Mouse (Mus musculus) myocyte (in vitro differentiated cells): ENCODE measurements at regions not wholly inside any gene's neighbourhood (a gene's known extent, or its start where the extent isn't known, plus 50 kb on each side); places are given as distances from the start of the nearest gene placed in this dataset.

Experiments used
- H3K27me3 ChIP-seq: one replicate; pipeline ENCODE4 v1.6.1; 2011; ENCODE audit not compliant: control insufficient read depth, insufficient read depth, insufficient read length
- H3K36me3 ChIP-seq: one replicate; pipeline ENCODE4 v1.6.1; 2011; ENCODE audit not compliant: control insufficient read depth, insufficient read depth
- H3K4me2 ChIP-seq: one replicate; pipeline ENCODE4 v1.6.1; 2011; ENCODE audit warnings: low read depth, control low read depth
- H3K4me3 ChIP-seq: one replicate; pipeline ENCODE4 v1.5.1; 2011; ENCODE audit warnings: mild to moderate bottlenecking, control low read depth, moderate library complexity
- H3K79me2 ChIP-seq: one replicate; pipeline ENCODE4 v1.6.1; 2011; ENCODE audit not compliant: control insufficient read depth, insufficient read depth
- H3ac ChIP-seq: one replicate; pipeline ENCODE4 v1.6.1; 2011; ENCODE audit not compliant: control insufficient read depth, insufficient read length
- CEBPB ChIP-seq: IDR thresholded peaks from 2 replicates; pipeline ENCODE4 v1.6.1; 2011; ENCODE audit warnings: mild to moderate bottlenecking, moderate library complexity; ENCODE audit not compliant: poor library complexity, insufficient read depth, severe bottlenecking
- E2F4 ChIP-seq: IDR thresholded peaks from one replicate; pipeline ENCODE4 v1.6.1; 2011; ENCODE audit warnings: mild to moderate bottlenecking, control low read depth, moderate library complexity; ENCODE audit not compliant: insufficient read depth
- MAX ChIP-seq: IDR thresholded peaks from one replicate; pipeline ENCODE4 v1.6.1; 2011; ENCODE audit warnings: low read depth, mild to moderate bottlenecking, control low read depth
- MYOD1 ChIP-seq, 3 experiments: IDR thresholded peaks; one replicate each; pipeline ENCODE4 v1.6.1; 2011; ENCODE audit warnings: control low read depth in 2 of 3, low read depth in 2 of 3, mild to moderate bottlenecking in 2 of 3, moderate library complexity in 1 of 3; ENCODE audit not compliant: insufficient read length in 2 of 3, control insufficient read depth in 1 of 3
- MYOG ChIP-seq, 3 experiments: IDR thresholded peaks; one replicate each; pipeline ENCODE4 v1.6.1; 2011; ENCODE audit warnings: control low read depth in 2 of 3, low read depth in 2 of 3, mild to moderate bottlenecking in 2 of 3; ENCODE audit not compliant: insufficient read length in 2 of 3, control insufficient read depth in 1 of 3, insufficient read depth in 1 of 3
- POLR2A ChIP-seq: IDR thresholded peaks from one replicate; pipeline ENCODE4 v1.6.1; 2011; ENCODE audit warnings: low read depth, mild to moderate bottlenecking, control low read depth, moderate library complexity; ENCODE audit not compliant: insufficient read length
- POLR2AphosphoS2 ChIP-seq: IDR thresholded peaks from one replicate; pipeline ENCODE4 v1.6.1; 2011; ENCODE audit warnings: low read depth, control low read depth; ENCODE audit not compliant: insufficient read length
- REST ChIP-seq: IDR thresholded peaks from one replicate; pipeline ENCODE4 v1.6.1; 2011; ENCODE audit warnings: mild to moderate bottlenecking, control low read depth, moderate library complexity; ENCODE audit not compliant: insufficient read depth, insufficient read length
- SRF ChIP-seq: IDR thresholded peaks from one replicate; pipeline ENCODE4 v1.6.1; 2011; ENCODE audit warnings: low read depth; ENCODE audit not compliant: control insufficient read depth, insufficient read length
- TCF12 ChIP-seq: IDR thresholded peaks from one replicate; pipeline ENCODE4 v1.6.1; 2011; ENCODE audit warnings: mild to moderate bottlenecking, control low read depth; ENCODE audit not compliant: poor library complexity, insufficient read depth, severe bottlenecking
- TCF3 ChIP-seq: IDR thresholded peaks from one replicate; pipeline ENCODE4 v1.6.1; 2011; ENCODE audit warnings: low read depth, control low read depth; ENCODE audit not compliant: insufficient read length
- USF1 ChIP-seq: IDR thresholded peaks from one replicate; pipeline ENCODE4 v1.6.1; 2011; ENCODE audit warnings: low read depth, mild to moderate bottlenecking, control low read depth, moderate library complexity

DNA sequence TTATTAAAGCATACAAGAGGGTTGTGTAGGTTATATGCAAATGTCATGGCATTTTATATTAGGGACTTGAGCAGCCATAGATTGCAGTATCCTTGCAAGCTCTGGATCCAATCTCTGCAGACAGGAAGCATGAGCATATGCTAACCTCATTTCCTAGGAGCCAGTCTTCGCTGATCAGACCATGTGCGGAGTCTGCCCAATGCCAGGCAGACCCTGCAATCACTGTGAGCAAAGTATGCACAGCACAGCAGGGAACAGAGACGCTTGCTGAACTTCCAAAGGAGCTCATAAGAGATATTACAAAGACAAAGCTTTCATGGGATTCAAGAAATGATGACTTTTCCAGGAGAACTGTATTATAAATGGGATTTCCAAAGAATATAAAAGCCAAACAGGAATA lies 65.2 kb upstream of the Fbxl4 start:
- no peak overlapping the region for H3K4me2 ChIP-seq
- H3K79me2 ChIP-seq, result no peaks in the 10 kb centered on the region
- H3K36me3 ChIP-seq, result no peaks in the 10 kb centered on the region
- H3K27me3 ChIP-seq, result no peaks in the 10 kb centered on the region
- no peak for TF ChIP-seq E2F4
- no peak for TF ChIP-seq TCF12
- TF ChIP-seq POLR2AphosphoS2, result no peak
- TF ChIP-seq USF1, result no peak
- TF ChIP-seq MAX, result no peak
- no peak for TF ChIP-seq POLR2A
- no peak overlapping the region for H3K4me3 ChIP-seq
- H3ac ChIP-seq, result no peak overlapping the region

DNA sequence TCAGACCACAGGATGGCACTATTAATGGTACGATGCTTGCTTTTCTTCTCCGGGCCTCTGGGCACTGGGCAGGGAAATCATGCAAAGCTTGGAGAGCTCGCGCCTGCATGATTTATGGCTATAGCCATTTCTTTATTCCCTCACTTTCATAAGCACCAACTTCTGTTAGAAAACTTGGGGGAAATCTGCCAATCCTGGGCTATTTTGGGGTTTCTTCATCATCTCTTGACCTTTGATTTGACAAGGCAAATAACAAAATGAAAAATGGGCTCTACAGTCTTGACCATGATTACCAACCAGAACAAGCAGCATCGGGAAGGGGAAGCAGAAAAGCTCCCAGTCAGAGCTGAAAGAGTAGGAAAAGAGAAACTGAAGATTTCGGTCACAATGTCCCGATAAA lies 57.1 kb upstream of the Fbxl4 start:
- Histone ChIP-seq H3K36me3 (no peaks in the 10 kb centered on the region), H3ac (no peak overlapping the region), H3K4me2 (peak overlapping the region; percentile 65), H3K79me2 (no peaks in the 10 kb centered on the region), H3K4me3 (no peak overlapping the region), H3K27me3 (no peaks in the 10 kb centered on the region)
- no peak for TF ChIP-seq POLR2AphosphoS2
- no peak for TF ChIP-seq MYOG (IDR thresholded peaks at IDR 0.05; ENCODE audit: control insufficient read depth in 1 of 3, insufficient read depth in 1 of 3, insufficient read length in 2 of 3, low read depth in 2 of 3)
- TF ChIP-seq MAX, result no peak
- TF ChIP-seq SRF, result no peak
- TF ChIP-seq CEBPB, result no peak
- no peak for TF ChIP-seq MYOD1 (IDR thresholded peaks at IDR 0.05; ENCODE audit: control insufficient read depth in 1 of 3, insufficient read length in 2 of 3, low read depth in 2 of 3)
- no peak for TF ChIP-seq E2F4
- no peak for TF ChIP-seq USF1
- TF ChIP-seq POLR2A, result no peak
- no peak for TF ChIP-seq REST
- TF ChIP-seq TCF3, result no peak
- TF ChIP-seq TCF12, result no peak

- TF ChIP-seq POLR2AphosphoS2 (no peak), MAX (no peak), TCF12 (no peak), MYOD1 (IDR thresholded peaks at IDR 0.05; ENCODE audit: control insufficient read depth in 1 of 3, insufficient read length in 2 of 3, low read depth in 2 of 3) (no peak)
- peak overlapping the region; percentile 65 for H3K4me2 ChIP-seq
- H3ac ChIP-seq, result no peak overlapping the region
- H3K79me2 ChIP-seq, result no peaks in the 10 kb centered on the region
- H3K36me3 ChIP-seq, result no peaks in the 10 kb centered on the region
- H3K4me3 ChIP-seq, result no peak overlapping the region
- no peaks in the 10 kb centered on the region for H3K27me3 ChIP-seq
Measured at GRCm38 (mm10) chr4:22301148-22301942, 56.0 kb upstream of the Fbxl4 start.

DNA sequence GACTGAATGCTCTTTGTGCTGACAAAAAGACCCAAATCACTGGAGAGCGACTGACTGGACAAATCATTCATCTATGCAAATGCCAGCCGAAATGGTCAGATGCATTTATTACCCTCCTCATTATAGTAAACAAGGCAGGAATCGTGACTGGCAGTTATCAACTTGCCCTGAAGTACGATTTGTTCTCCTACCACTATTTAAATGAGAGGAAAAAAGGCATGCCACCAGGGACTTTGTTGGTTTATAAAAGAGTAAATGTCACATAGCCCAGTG lies 55.5 kb upstream of the Fbxl4 start:
- Histone ChIP-seq H3ac (no peak overlapping the region), H3K4me2 (no peak overlapping the region), H3K79me2 (no peaks in the 10 kb centered on the region), H3K4me3 (no peak overlapping the region), H3K27me3 (no peaks in the 10 kb centered on the region), H3K36me3 (no peaks in the 10 kb centered on the region)
- TF ChIP-seq CEBPB (no peak), MAX (no peak), E2F4 (no peak), MYOD1 (IDR thresholded peaks at IDR 0.05; ENCODE audit: control insufficient read depth in 1 of 3, insufficient read length in 2 of 3, low read depth in 2 of 3) (no peak)

DNA sequence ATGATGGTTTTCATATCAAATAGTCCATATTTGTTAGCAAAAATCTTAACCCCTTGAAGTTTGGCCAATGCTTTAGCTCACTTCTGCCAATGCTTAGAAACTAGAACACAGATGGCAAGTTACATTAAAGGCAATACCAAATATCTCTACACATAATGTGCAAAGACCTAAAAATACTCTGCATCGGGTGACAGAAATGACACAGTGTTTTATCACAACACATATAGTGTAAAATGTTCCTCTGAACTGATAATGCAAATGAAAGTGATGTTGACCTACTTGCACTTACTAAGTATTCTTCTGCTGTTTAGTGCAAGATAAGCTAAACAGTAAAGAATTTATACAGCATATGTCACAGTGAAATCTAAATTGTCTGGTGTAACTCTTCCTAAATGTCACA lies 55.1 kb upstream of the Fbxl4 start:
- no peak overlapping the region for H3ac ChIP-seq
- no peaks in the 10 kb centered on the region for H3K27me3 ChIP-seq
- no peaks in the 10 kb centered on the region for H3K36me3 ChIP-seq
- no peak overlapping the region for H3K4me2 ChIP-seq
- no peaks in the 10 kb centered on the region for H3K79me2 ChIP-seq
- no peak for TF ChIP-seq POLR2A
- TF ChIP-seq MYOD1 (IDR thresholded peaks at IDR 0.05; ENCODE audit: control insufficient read depth in 1 of 3, insufficient read length in 2 of 3, low read depth in 2 of 3), result no peak
- no peak for TF ChIP-seq TCF3
- no peak for TF ChIP-seq CEBPB
- no peak for TF ChIP-seq E2F4
- TF ChIP-seq TCF12, result no peak
- TF ChIP-seq SRF, result no peak
- no peak for TF ChIP-seq MYOG (IDR thresholded peaks at IDR 0.05; ENCODE audit: control insufficient read depth in 1 of 3, insufficient read depth in 1 of 3, insufficient read length in 2 of 3, low read depth in 2 of 3)
- no peak for TF ChIP-seq POLR2AphosphoS2
- no peak overlapping the region for H3K4me3 ChIP-seq
